Mouse (Mus musculus) gastrocnemius, postnatal 25 days (tissue): Measurements from ENCODE around the gene Tnpo3. TPM values are rescaled to one million over a fixed set of nuclear protein-coding genes. Genes with fewer than 3 reads are reported as not detected.

ENCODE experiments used
- DNase-seq: peaks from one replicate; pipeline ENCODE4 v3.0.0; 2022
- long read RNA-seq, 2 experiments: library from polyadenylated mRNA; stranded (forward); transcript quantifications; one replicate each; pipeline ENCODE4 v2.0.0; 2021
- total RNA-seq, 2 experiments: library from RNA; stranded (reverse); gene quantifications; 1 replicate in 1 of 2; 2 replicates in 1 of 2; pipeline ENCODE4 v1.2.3; 2021

The Tnpo3 gene
- 10 to 100 TPM; 28.5 to 30.8 TPM for total RNA-seq
- long read RNA-seq, experiment 1, full-length matches to known transcripts, result 4 of 31 reads
- long read RNA-seq, experiment 1, partial matches to known transcripts, result 2 of 31 reads
- long read RNA-seq, experiment 1, other reads (novel, unspliced or antisense), result 25 of 31 reads
- long read RNA-seq, experiment 2, full-length matches to known transcripts, result 9 of 28 reads
- long read RNA-seq, experiment 2, partial matches to known transcripts, result 1 of 28 reads
- long read RNA-seq, experiment 2, other reads (novel, unspliced or antisense), result 18 of 28 reads

GRCm38 (mm10) chr6:29609111-29610019 is at the start of gene Tnpo3:
Gene Tnpo3 (minus strand): TSS chr6:29609887.
- peak; percentile 91 for DNase-seq

- no peak for DNase-seq
Measured at GRCm38 (mm10) chr6:29658626-29659475, 49.2 kb upstream of the Tnpo3 start.

GRCm38 (mm10) chr6:29653271-29653670 is 43.6 kb upstream of the Tnpo3 start:
- DNase-seq, result no peak

- DNase-seq, result no peak
Measured at GRCm38 (mm10) chr6:29650170-29650549, 40.5 kb upstream of the Tnpo3 start.

- peak; percentile 58 for DNase-seq
Measured at GRCm38 (mm10) chr6:29649494-29650169, 39.9 kb upstream of the Tnpo3 start.

GRCm38 (mm10) chr6:29641816-29642215 is 32.1 kb upstream of the Tnpo3 start:
- DNase-seq, result no peak

GRCm38 (mm10) chr6:29639580-29640419 is 30.1 kb upstream of the Tnpo3 start:
- no peak for DNase-seq

- no peak for DNase-seq
Measured at GRCm38 (mm10) chr6:29638844-29639460, 29.3 kb upstream of the Tnpo3 start.

- no peak for DNase-seq
Measured at GRCm38 (mm10) chr6:29637397-29638373, 28.0 kb upstream of the Tnpo3 start.

- no peak for DNase-seq
Measured at GRCm38 (mm10) chr6:29636322-29637092, 26.8 kb upstream of the Tnpo3 start.

GRCm38 (mm10) chr6:29634537-29634936 is 24.9 kb upstream of the Tnpo3 start:
- DNase-seq, result no peak

GRCm38 (mm10) chr6:29632552-29633292 is 23.0 kb upstream of the Tnpo3 start:
- DNase-seq, result no peak

- no peak for DNase-seq
Measured at GRCm38 (mm10) chr6:29631751-29632551, 22.3 kb upstream of the Tnpo3 start.

GRCm38 (mm10) chr6:29630216-29630615 is 20.5 kb upstream of the Tnpo3 start:
- no peak for DNase-seq

- DNase-seq, result no peak
Measured at GRCm38 (mm10) chr6:29627756-29628155, 18.1 kb upstream of the Tnpo3 start.

- DNase-seq, result no peak
Measured at GRCm38 (mm10) chr6:29623857-29624256, 14.2 kb upstream of the Tnpo3 start.

GRCm38 (mm10) chr6:29622273-29622672 is 12.6 kb upstream of the Tnpo3 start:
- DNase-seq, result no peak
